Mouse (Mus musculus): ENCODE measurements around the gene Isca1. TPM values are rescaled to one million over a fixed set of nuclear protein-coding genes. Genes with fewer than 3 reads are reported as not detected.

The Isca1 gene
- 94.7 and 108 TPM in 2 replicates for polyA plus RNA-seq (2012; rRNA removed)
- 126 and 132 TPM in 2 replicates for polyA plus RNA-seq (2014; fragmentation: Nextera tagmentation; extraction: Ambion mirVana)

- DNase-seq (ENCODE audit: low spot score) (peak; percentile 96), ATAC-seq (ENCODE audit: low FRiP score, low read depth) (peak; percentile 96)
- Histone ChIP-seq H3K27ac (replicated peaks; ENCODE audit: low read depth, low read length) (peak within 1 kb of the TSS; percentile 98), H3K4me2 (replicated peaks; ENCODE audit: low read depth, low read length, severe bottlenecking) (peak within 1 kb of the TSS; percentile 86), H3K9me3 (ENCODE audit: control insufficient read depth, low read length) (no peaks in the 10 kb centered on the region), H3K27me3 (ENCODE audit: control insufficient read depth, insufficient read depth, low read length) (no peaks in the 10 kb centered on the region), H3K4me3 (replicated peaks; ENCODE audit: low read length) (peak within 1 kb of the TSS; percentile 86), H3K36me3 (ENCODE audit: control insufficient read depth, insufficient read depth, low read length) (peaks cover 25% of the 10 kb centered on the region), H3K4me1 (ENCODE audit: control insufficient read depth, insufficient read depth, low read length) (peaks cover 36% of the 10 kb centered on the region), H3K9ac (ENCODE audit: low read depth, low read length, severe bottlenecking) (peak within 1 kb of the TSS; percentile 88)
- 0 out of 2 replicates have a peak, but pooled peaks have one; percentile 12 for TF ChIP-seq POLR2A (IDR thresholded peaks at IDR 0.05; ENCODE audit: borderline replicate concordance, extremely low read depth, insufficient read depth, insufficient read length)
- under 1% methylated on average over 78 of the region's 91 CpGs for WGBS
Observed at GRCm38 (mm10) chr13:59769296-59770163, at the start of gene Isca1. Gene Isca1 (minus strand): TSS chr13:59769810.

DNA sequence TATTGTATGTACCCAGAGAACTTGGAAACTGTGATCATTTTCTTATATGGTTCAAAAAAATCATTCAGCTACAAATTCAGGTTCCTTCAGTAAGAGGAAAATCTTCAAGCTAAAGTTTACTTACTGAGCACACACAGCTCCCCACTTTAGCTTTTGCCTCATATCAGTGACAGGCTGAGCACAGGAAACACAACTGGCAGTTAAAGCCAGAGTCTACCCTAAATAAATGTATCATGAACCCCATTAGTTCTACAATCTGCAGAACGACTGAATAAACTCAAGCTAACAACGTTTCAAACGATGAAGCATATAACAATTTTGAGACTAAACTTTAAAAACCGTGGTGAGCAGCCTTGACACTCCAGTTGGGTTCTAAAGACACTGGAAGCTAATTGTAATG lies 47.7 kb upstream of the Isca1 start:
- Histone ChIP-seq H3K27ac (replicated peaks; ENCODE audit: low read depth, low read length) (no peak overlapping the region), H3K4me1 (ENCODE audit: control insufficient read depth, insufficient read depth, low read length) (peaks cover 21% of the 10 kb centered on the region), H3K27me3 (ENCODE audit: control insufficient read depth, insufficient read depth, low read length) (no peaks in the 10 kb centered on the region), H3K4me3 (replicated peaks; ENCODE audit: low read length) (no peak overlapping the region), H3K9me3 (ENCODE audit: control insufficient read depth, low read length) (no peaks in the 10 kb centered on the region), H3K4me2 (replicated peaks; ENCODE audit: low read depth, low read length, severe bottlenecking) (no peak overlapping the region), H3K36me3 (ENCODE audit: control insufficient read depth, insufficient read depth, low read length) (peaks cover 60% of the 10 kb centered on the region), H3K9ac (ENCODE audit: low read depth, low read length, severe bottlenecking) (no peak overlapping the region)
- DNase-seq (ENCODE audit: low spot score), result no peak
- no peak for ATAC-seq (ENCODE audit: low FRiP score, low read depth)
- 91% methylated on average over 4 of the region's 4 CpGs for WGBS
- no peak for TF ChIP-seq POLR2A (IDR thresholded peaks at IDR 0.05; ENCODE audit: borderline replicate concordance, extremely low read depth, insufficient read depth, insufficient read length)

DNA sequence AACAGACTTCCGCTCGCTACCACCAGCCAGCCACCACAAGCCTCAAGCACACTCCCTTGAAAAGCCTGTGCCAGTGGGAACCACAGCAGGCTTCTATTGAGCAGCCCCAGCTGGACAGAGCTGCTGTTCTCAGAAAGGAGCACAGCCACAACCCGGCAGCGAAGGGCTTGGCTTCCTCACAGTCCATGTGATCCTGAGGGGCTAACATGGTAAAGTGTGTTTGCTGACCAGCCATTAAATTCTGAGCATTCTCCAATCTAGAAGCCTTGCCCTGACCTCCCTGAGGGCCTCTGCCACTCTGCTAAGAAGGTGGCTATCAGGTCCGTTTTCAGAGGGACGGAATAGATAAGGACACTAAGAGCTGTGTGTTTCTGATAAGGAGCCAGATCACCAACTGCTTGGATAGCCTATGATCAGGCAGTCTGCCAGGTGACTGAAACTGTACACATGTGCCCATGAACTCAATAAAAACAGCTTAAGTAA lies 44.5 kb upstream of the Isca1 start:
- 88% methylated on average over 6 of the region's 6 CpGs for WGBS
- no peak for TF ChIP-seq POLR2A (IDR thresholded peaks at IDR 0.05; ENCODE audit: borderline replicate concordance, extremely low read depth, insufficient read depth, insufficient read length)
- H3K4me3 ChIP-seq (replicated peaks; ENCODE audit: low read length), result no peak overlapping the region

DNA sequence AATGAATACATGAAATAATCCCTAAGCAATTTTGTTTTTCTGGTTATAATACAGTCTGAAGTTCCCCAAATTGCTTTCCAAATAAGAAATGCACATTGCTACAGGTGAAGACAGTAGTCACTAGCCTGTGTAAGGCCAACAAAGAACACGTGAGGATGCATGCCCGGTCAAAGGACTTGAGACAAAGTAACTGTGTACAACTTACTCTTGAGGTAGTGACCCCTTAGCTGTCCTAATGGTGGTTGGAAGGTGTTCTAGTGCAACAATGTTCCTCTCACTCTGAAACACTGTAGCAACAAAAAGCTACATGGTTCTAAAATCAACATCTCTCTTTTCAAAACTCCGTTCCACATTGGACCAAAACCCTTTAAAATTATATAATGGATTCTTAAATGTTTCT lies 42.0 kb upstream of the Isca1 start:
- no peak overlapping the region for H3K4me3 ChIP-seq (replicated peaks; ENCODE audit: low read length)
- no peak overlapping the region for H3K4me2 ChIP-seq (replicated peaks; ENCODE audit: low read depth, low read length, severe bottlenecking)
- peaks cover 93% of the 10 kb centered on the region for H3K36me3 ChIP-seq (ENCODE audit: control insufficient read depth, insufficient read depth, low read length)
- no peak overlapping the region for H3K9ac ChIP-seq (ENCODE audit: low read depth, low read length, severe bottlenecking)
- no peaks in the 10 kb centered on the region for H3K9me3 ChIP-seq (ENCODE audit: control insufficient read depth, low read length)
- H3K27ac ChIP-seq (replicated peaks; ENCODE audit: low read depth, low read length), result no peak overlapping the region
- no peaks in the 10 kb centered on the region for H3K27me3 ChIP-seq (ENCODE audit: control insufficient read depth, insufficient read depth, low read length)
- TF ChIP-seq POLR2A (IDR thresholded peaks at IDR 0.05; ENCODE audit: borderline replicate concordance, extremely low read depth, insufficient read depth, insufficient read length), result no peak
- 98% methylated on average over 3 of the region's 3 CpGs for WGBS
- ATAC-seq (ENCODE audit: low FRiP score, low read depth) (no peak), DNase-seq (ENCODE audit: low spot score) (no peak)
- no peaks in the 10 kb centered on the region for H3K4me1 ChIP-seq (ENCODE audit: control insufficient read depth, insufficient read depth, low read length)

More for the DNA sequence above, 44.5 kb upstream of the Isca1 start:
- Histone ChIP-seq H3K9ac (ENCODE audit: low read depth, low read length, severe bottlenecking) (no peak overlapping the region), H3K27ac (replicated peaks; ENCODE audit: low read depth, low read length) (no peak overlapping the region), H3K27me3 (ENCODE audit: control insufficient read depth, insufficient read depth, low read length) (no peaks in the 10 kb centered on the region), H3K36me3 (ENCODE audit: control insufficient read depth, insufficient read depth, low read length) (peaks cover 80% of the 10 kb centered on the region), H3K9me3 (ENCODE audit: control insufficient read depth, low read length) (no peaks in the 10 kb centered on the region), H3K4me2 (replicated peaks; ENCODE audit: low read depth, low read length, severe bottlenecking) (no peak overlapping the region), H3K4me1 (ENCODE audit: control insufficient read depth, insufficient read depth, low read length) (no peaks in the 10 kb centered on the region; the same call in 1 of the 2 replicates)
- ATAC-seq (ENCODE audit: low FRiP score, low read depth) (no peak), DNase-seq (ENCODE audit: low spot score) (no peak)

- H3K27ac ChIP-seq (replicated peaks; ENCODE audit: low read depth, low read length), result no peak overlapping the region
- ATAC-seq (ENCODE audit: low FRiP score, low read depth) (no peak), DNase-seq (ENCODE audit: low spot score) (no peak)
- no peak for TF ChIP-seq POLR2A (IDR thresholded peaks at IDR 0.05; ENCODE audit: borderline replicate concordance, extremely low read depth, insufficient read depth, insufficient read length)
- no peaks in the 10 kb centered on the region for H3K4me1 ChIP-seq (ENCODE audit: control insufficient read depth, insufficient read depth, low read length)
- no peaks in the 10 kb centered on the region for H3K9me3 ChIP-seq (ENCODE audit: control insufficient read depth, low read length)
- peaks cover 99% of the 10 kb centered on the region for H3K36me3 ChIP-seq (ENCODE audit: control insufficient read depth, insufficient read depth, low read length)
- WGBS, result 89% methylated on average over 6 of the region's 6 CpGs
- H3K4me3 ChIP-seq (replicated peaks; ENCODE audit: low read length), result no peak overlapping the region
- H3K4me2 ChIP-seq (replicated peaks; ENCODE audit: low read depth, low read length, severe bottlenecking), result no peak overlapping the region
- no peak overlapping the region for H3K9ac ChIP-seq (ENCODE audit: low read depth, low read length, severe bottlenecking)
- no peaks in the 10 kb centered on the region for H3K27me3 ChIP-seq (ENCODE audit: control insufficient read depth, insufficient read depth, low read length)
Observed at GRCm38 (mm10) chr13:59801000-59801399, 31.4 kb upstream of the Isca1 start.

Measured in limb, embryonic 14.5 days (tissue).